Mouse (Mus musculus) forelimb bud, embryonic 11.5 days (tissue): ENCODE data around the gene 1700020D05Rik.

Experiments used
- DNase-seq: peaks from one replicate; pipeline ENCODE4 v3.0.0-alpha.2; 2012; ENCODE audit warnings: low read depth, low spot score

Gene 1700020D05Rik

DNA sequence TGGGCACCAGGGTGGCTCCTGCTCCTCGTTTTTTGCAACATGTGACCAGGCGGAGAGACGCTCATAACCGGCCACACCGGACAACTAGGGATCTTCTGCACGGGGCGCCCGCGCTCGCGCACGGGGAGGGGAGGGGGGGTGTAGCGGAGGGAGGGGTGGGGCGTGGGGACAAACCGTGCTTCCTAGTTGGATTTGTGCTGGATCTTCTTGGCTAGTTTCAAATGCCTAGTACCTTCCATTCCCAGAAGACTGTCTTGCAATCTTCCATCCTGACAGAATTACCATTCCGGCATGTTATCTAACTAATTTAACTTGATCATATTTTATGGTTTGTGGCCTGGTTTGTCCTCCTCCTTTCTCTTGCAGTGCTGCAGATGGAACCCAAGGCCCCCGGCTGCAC, at the start of gene 1700020D05Rik:
1700020D05Rik (minus strand) TSS at position 101 of the 400 bp plus-strand sequence.
- DNase-seq, result no peak

DNA sequence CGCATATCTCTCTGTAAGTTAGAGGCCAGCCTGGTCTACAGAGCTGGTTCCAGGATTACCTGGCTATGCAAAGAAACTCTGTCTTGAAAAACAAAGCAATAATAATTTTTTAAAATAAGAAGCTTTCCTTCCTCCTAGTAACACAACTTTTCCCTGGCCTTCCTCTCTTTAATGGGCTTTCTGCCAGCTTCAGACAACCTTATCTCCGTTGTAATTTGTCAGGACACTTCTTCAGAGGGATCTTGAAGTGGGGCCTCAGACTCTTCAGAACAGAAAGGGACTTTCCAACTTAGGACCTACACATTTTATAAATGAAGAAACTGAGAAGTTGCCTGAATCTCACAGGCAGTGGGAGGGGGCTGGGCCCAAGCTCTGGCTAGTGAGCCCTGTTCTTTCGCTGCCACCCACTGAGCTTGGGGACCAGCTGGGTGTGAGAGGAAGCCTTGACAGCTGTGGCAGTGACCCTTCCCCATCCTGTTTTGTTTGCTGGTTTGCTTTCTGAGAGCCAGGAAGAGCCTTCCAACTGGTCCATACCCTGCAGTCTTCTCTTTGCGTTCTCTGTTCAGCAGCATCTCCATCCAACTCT, 44.0 kb upstream of the 1700020D05Rik start:
- no peak for DNase-seq

DNA sequence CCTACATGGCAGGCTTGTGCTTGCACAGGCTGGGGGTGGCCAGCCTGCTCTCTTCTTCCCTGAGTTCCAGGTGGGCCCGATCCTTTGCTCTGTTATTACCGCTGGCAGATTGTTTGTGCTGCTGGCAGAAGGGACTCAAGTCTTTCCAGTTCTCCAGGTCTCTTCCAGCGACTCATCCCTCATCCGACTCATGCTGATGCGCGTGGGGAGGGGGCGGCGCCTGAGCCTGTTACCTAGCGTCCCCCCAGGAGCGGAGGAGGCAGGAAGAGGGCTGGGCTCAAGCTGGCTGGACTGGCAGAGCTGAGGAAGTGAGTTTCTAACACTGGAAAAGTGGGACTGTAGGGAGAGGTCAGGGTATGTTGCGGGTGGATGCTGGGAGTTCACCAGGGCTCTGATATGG, 40.4 kb upstream of the 1700020D05Rik start:
- no peak for DNase-seq

GRCm38 (mm10) chr19:5543362-5543761, 39.8 kb upstream of the 1700020D05Rik start:
- no peak for DNase-seq

DNA sequence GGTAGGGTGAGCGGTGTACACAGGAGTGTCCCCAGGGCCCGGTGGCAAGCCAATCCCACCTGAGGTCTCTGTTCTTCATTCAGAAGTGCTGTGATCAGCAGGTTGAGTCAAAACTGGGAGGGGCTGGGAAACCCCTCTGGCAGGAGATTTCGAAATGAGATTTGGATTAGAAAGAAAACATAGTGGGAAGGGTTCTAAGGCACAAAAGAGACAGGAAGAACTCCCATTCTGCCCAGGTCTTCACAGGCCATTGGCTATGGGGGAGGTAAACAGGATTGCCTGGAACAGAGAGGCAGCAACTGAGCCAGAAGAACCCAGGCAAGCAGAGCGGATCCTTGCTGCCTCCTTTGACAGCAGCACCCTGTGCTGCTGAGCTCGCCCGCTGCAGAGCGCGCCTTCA, 35.2 kb upstream of the 1700020D05Rik start:
- no peak for DNase-seq

- DNase-seq, result no peak
Measured at GRCm38 (mm10) chr19:5532520-5532919, 28.9 kb upstream of the 1700020D05Rik start.

- no peak for DNase-seq
Measured at GRCm38 (mm10) chr19:5530138-5530524, 26.5 kb upstream of the 1700020D05Rik start.

GRCm38 (mm10) chr19:5529325-5530137, 25.9 kb upstream of the 1700020D05Rik start:
- DNase-seq, result peak; percentile 93

GRCm38 (mm10) chr19:5525204-5525603, 21.6 kb upstream of the 1700020D05Rik start:
- no peak for DNase-seq

- no peak for DNase-seq
Measured at GRCm38 (mm10) chr19:5518721-5519120, 15.1 kb upstream of the 1700020D05Rik start.

- no peak for DNase-seq
Measured at GRCm38 (mm10) chr19:5516906-5517505, 13.4 kb upstream of the 1700020D05Rik start.

DNA sequence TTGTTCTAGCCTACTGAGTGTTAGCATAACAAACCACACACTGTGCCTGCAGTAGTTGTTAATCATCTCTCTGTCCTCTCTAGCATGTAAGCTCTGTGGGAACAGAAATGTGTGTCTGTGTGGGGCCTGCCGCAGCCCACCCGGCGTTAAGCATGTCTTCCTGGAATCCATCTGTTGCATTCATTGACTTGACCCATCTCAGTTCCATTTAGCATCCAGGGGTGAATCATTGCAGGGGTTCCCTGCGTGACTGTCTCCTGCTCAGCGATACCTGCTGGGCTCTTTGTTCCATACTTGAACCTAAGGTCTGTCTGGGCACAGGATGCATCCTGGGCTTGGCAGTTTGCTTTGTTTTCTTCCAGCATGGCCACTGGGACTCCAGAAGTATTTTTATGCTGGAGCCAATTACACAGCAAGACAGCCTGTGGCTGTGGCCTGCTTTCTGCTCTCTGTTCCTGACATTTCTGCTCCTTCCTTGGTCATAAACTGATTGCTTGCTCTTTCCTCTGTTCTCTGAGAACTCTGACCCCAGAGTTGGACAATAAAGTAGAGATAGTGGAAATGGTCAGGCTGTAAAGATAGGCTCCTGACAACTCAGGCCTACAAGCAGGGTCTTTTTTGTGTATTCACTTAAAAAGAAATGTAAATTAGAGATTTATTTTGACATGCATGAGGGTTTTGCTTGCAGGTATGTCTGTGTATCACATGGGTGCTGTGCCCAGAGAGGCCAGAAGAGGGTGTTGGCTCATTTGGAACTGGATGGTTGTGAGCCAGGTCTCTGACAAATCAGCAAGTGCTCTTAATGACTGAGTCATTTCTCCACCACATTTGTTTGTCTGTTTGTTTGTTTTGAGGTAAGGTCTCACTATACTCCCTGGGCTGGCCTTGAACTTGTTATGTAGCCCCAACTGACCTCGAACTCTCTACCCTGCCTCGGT, 12.5 kb upstream of the 1700020D05Rik start:
- no peak for DNase-seq

GRCm38 (mm10) chr19:5513005-5513349, 9.4 kb upstream of the 1700020D05Rik start:
- DNase-seq, result no peak

- no peak for DNase-seq
Measured at GRCm38 (mm10) chr19:5512091-5513004, 8.8 kb upstream of the 1700020D05Rik start.

DNA sequence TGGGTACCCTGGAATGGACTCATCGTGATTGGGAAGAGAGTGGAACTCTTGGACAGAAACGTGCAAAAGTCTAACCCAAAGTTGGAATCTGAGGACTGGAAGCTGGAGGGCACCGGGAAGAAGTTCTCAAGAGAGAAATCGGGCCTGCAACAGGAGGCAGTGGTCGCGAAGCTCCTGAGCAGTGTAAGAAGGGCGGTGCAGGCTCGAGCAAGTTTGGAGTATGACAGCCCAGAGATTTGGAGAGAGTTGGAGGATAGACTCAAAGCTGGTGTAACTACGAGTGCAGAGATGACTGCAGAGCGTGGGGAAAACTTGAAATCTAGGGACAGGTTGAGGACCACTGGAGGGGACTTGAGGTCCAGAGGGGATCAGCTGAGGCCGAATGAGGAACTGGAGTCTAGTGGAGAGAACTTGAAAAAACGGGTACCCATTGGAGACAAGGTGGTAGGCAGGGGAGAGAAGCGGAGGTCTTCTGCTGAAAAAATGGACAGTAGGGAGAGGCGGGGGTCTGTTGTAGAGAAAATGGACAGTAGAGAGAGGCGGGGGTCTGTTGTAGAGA, 7.6 kb upstream of the 1700020D05Rik start:
- no peak for DNase-seq

DNA sequence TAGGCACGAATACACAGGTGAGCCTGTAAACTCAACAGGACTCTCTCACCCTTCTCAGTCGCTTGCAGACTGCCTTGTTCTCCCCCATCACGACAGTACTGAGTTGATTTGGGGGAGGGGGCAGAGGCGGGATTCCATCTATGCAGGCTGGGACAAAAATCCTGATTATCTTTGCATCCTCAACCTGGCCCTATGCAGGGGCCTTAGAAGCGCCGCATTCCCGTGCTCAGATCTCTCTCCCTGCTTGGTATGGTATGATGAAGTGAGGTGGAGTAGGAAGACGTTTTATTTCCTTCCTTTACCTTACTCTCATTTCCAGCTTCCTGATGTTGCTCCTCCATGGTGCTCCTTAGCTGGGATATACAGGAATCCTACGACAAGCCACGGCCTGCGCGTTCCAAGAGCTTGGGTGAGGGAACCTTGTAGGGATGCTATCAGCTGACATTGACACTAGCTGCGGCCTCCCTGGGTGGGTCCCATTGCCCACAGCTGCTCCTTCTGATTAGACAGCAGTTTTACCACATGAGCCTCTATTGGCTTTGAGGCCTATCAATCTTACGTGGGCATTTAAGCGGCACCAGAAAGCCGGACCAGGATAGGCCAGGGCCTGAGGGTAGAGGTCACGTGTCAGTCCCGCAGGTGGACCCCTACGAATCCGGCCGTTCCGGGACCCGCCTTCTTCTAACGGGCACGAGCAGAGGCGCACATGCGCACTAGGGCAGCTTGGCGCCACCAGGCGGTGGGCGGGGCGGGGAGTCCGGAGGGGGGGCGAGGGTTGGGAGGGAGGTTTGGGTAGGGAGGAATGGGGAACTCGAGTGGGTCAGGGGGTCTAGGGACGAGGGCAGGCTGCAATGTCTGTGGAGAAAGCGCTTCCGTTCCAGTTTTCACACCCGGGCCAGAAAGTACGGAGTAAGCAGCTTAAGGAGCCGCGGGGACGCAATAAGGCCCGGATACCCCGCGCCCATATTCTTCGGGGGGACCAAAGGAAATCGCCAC, 6.7 kb upstream of the 1700020D05Rik start, which contains the start of gene Snx32:
Snx32 (minus strand) TSS at position 508 of the 996 bp plus-strand sequence.
- DNase-seq, result peak; percentile 97

DNA sequence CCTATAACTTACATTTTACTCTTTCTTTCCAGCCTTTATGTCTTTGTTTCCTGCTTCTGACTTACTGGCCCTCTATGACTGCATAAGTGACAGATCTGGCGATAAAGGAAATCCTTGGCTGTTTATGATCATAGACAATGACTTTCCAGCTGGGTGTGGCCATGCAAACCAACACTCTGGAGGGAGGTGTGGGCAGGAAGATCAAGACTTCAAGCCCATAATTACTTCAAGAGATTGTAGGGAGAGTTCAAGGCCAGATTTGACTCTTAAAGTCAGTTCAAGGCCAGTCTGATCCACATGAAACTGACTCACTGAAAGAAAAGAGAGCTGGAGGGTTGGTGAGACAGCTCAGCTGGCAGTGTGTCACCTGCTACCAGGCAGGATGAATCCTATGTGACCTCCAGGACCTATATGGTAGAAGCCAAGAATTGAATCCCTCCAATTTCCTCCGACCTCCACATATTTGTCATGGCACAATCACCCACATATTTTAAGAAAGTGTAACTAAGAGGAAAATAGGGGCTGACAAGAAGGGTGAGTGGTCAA, 3.2 kb downstream of the 1700020D05Rik start:
- no peak for DNase-seq

GRCm38 (mm10) chr19:5496052-5496370, 7.6 kb downstream of the 1700020D05Rik start:
- no peak for DNase-seq
